Mouse (Mus musculus) gastrocnemius, adult 2 months (tissue): Measurements from ENCODE around the gene Nvl. TPM values are rescaled to one million over a fixed set of nuclear protein-coding genes. Genes with fewer than 3 reads are reported as not detected.
A peak's percentile ranks its signal among the peaks of the same experiment; 100 is the strongest.

Experiments
- DNase-seq: peaks from one replicate; pipeline ENCODE4 v3.0.0; 2022
- H3K27ac ChIP-seq: fragments of 200-600 bp; 2 replicates; pipeline ENCODE4 v1.8.1; 2022; ENCODE audit warnings: mild to moderate bottlenecking
- H3K4me3 ChIP-seq: fragments of 200-600 bp; 2 replicates; pipeline ENCODE4 v1.8.1; 2022; ENCODE audit warnings: mild to moderate bottlenecking, moderate library complexity
- CTCF ChIP-seq: fragments of 200-600 bp; IDR thresholded peaks from 2 replicates; pipeline ENCODE4 v1.8.1; 2022; ENCODE audit warnings: antibody characterized with exemption, mild to moderate bottlenecking, moderate library complexity
- intact Hi-C: fragments of 180-260 bp; cut with DNase I; formaldehyde crosslinking; loops from one replicate; pipeline ENCODE4 v1.15.1; 2025
- total RNA-seq, 2 experiments: library from RNA; stranded (reverse); gene quantifications; 2 replicates each; pipeline ENCODE4 v1.2.3; 2021

The Nvl gene
- total RNA-seq, 2 experiments from 2014 or later: 8.3 to 9.5 TPM

GRCm38 (mm10) chr1:181061784-181062485 lies 82.1 kb downstream of the Nvl start:
- DNase-seq: no peak
- Histone ChIP-seq H3K4me3 (no peak overlapping the region), H3K27ac (no peak overlapping the region)
- intact Hi-C loops: no loop called here
- no peak for TF ChIP-seq CTCF

GRCm38 (mm10) chr1:181052898-181053297 lies 91.1 kb downstream of the Nvl start:
- Histone ChIP-seq H3K4me3 (no peak overlapping the region), H3K27ac (no peak overlapping the region)
- intact Hi-C loops: no loop called here
- DNase-seq: no peak
- no peak for TF ChIP-seq CTCF

GRCm38 (mm10) chr1:181050937-181051336 lies 93.1 kb downstream of the Nvl start, which contains the start of gene 9130409I23Rik:
9130409I23Rik (plus strand) TSS chr1:181051237.
- intact Hi-C loops: no loop called here
- no peak within 1 kb of the TSS for H3K4me3 ChIP-seq
- H3K27ac ChIP-seq: no peak within 1 kb of the TSS
- TF ChIP-seq CTCF: no peak
- DNase-seq: no peak

- Histone ChIP-seq H3K4me3 (no peak overlapping the region), H3K27ac (no peak overlapping the region)
- no peak; the same call in 1 of the 2 replicates for TF ChIP-seq CTCF
- intact Hi-C loops: no loop called here
- DNase-seq: no peak
Measured at GRCm38 (mm10) chr1:181049328-181049842, 94.6 kb downstream of the Nvl start.

GRCm38 (mm10) chr1:181047520-181047919 lies 96.5 kb downstream of the Nvl start:
- DNase-seq: no peak
- no peak overlapping the region for H3K4me3 ChIP-seq
- intact Hi-C loops: no loop called here
- no peak overlapping the region for H3K27ac ChIP-seq
- no peak for TF ChIP-seq CTCF

- peak; percentile 80 for TF ChIP-seq CTCF
- DNase-seq: no peak
- intact Hi-C loops: loop anchor here (1.0 to 10.0 kb wide), 2 partner anchors 47 to 135 kb away; partner anchors contain the start of gene Pycr2
Measured at GRCm38 (mm10) chr1:181039652-181040051, 104.4 kb downstream of the Nvl start.

GRCm38 (mm10) chr1:181037623-181038022 lies 106.4 kb downstream of the Nvl start:
- intact Hi-C loops: loop anchor here (10.0 kb wide), 1 partner anchor 133 kb away; the partner anchor contains the start of gene Pycr2
- no peak for TF ChIP-seq CTCF
- Histone ChIP-seq H3K27ac (no peak overlapping the region), H3K4me3 (no peak overlapping the region)
- no peak for DNase-seq

More at GRCm38 (mm10) chr1:181039652-181040051, 104.4 kb downstream of the Nvl start:
- H3K4me3 ChIP-seq: no peak overlapping the region
- H3K27ac ChIP-seq: no peak overlapping the region

Other genes starting within 250 kb of the Nvl start
- 10 to 100 TPM; 10.3 to 11.7 TPM for gene Pycr2, start 239.9 kb downstream of the Nvl start, total RNA-seq
- under 1 TPM; 0.22 to 0.33 TPM for gene Lefty1, start 209.2 kb downstream of the Nvl start, total RNA-seq
- gene Tmem63a, start 201.9 kb downstream of the Nvl start, total RNA-seq: 10 to 100 TPM; 13.9 to 14.5 TPM
- gene Ephx1, start 123.3 kb downstream of the Nvl start, total RNA-seq: 10 to 100 TPM; 14.8 to 17.4 TPM
- gene 9130409I23Rik, start 93.0 kb downstream of the Nvl start, total RNA-seq: not detected
- 10 to 100 TPM; 34.6 to 44.2 TPM for gene Cnih4, start 489 bp upstream of the Nvl start, total RNA-seq
- gene Wdr26, start 67.8 kb upstream of the Nvl start, total RNA-seq: 100 to 1,000 TPM in 1 of 2 experiments, 10 to 100 TPM in 1; 99.7 to 104 TPM
- gene Cnih3, start 208.4 kb upstream of the Nvl start, total RNA-seq: not detected